Mouse (Mus musculus) forebrain, embryonic 15.5 days (tissue): ENCODE measurements at regions not wholly inside any gene's neighbourhood (a gene's known extent, or its start where the extent isn't known, plus 50 kb on each side); places are given as distances from the start of the nearest gene placed in this dataset.

Experiments used
- ATAC-seq: fragments of 200-750 bp; cut with Nextera tagmentation; replicated peaks from 2 replicates; pipeline ENCODE4 v1.8.0; 2017; ENCODE audit warnings: mild to moderate bottlenecking, moderate TSS enrichment, moderate library complexity
- H3K27ac ChIP-seq: fragments of 300-500 bp; sonication (generic); replicated peaks from 2 replicates; pipeline ENCODE4 v1.5.1; 2015; ENCODE audit warnings: mild to moderate bottlenecking, inconsistent platforms
- H3K27me3 ChIP-seq: fragments of 300-500 bp; sonication (generic); 2 replicates; pipeline ENCODE4 v1.6.1; 2015; ENCODE audit warnings: inconsistent platforms
- H3K36me3 ChIP-seq: fragments of 300-500 bp; sonication (generic); 2 replicates; pipeline ENCODE4 v1.6.1; 2015; ENCODE audit warnings: mild to moderate bottlenecking, inconsistent platforms
- H3K4me1 ChIP-seq: fragments of 300-500 bp; sonication (generic); 2 replicates; pipeline ENCODE4 v1.6.1; 2015; ENCODE audit warnings: inconsistent platforms
- H3K4me2 ChIP-seq: fragments of 300-500 bp; sonication (generic); replicated peaks from 2 replicates; pipeline ENCODE4 v1.6.1; 2015; ENCODE audit warnings: mild to moderate bottlenecking, inconsistent platforms
- H3K4me3 ChIP-seq: fragments of 300-500 bp; sonication (generic); 2 replicates; pipeline ENCODE4 v1.5.1; 2015; ENCODE audit warnings: mild to moderate bottlenecking, inconsistent platforms
- H3K9ac ChIP-seq: fragments of 300-500 bp; sonication (generic); replicated peaks from 2 replicates; pipeline ENCODE4 v1.6.1; 2015; ENCODE audit warnings: mild to moderate bottlenecking, inconsistent platforms
- H3K9me3 ChIP-seq: fragments of 300-500 bp; sonication (generic); 2 replicates; pipeline ENCODE4 v1.6.1; 2016; ENCODE audit warnings: inconsistent platforms
- WGBS: fragments of 180-500 bp; shearing (Covaris S2); methylation state at CpG from one replicate; pipeline ENCODE4 v1.1.7; 2015; ENCODE audit warnings: mixed read lengths; 5-methylcytosine and 5-hydroxymethylcytosine counted together

DNA sequence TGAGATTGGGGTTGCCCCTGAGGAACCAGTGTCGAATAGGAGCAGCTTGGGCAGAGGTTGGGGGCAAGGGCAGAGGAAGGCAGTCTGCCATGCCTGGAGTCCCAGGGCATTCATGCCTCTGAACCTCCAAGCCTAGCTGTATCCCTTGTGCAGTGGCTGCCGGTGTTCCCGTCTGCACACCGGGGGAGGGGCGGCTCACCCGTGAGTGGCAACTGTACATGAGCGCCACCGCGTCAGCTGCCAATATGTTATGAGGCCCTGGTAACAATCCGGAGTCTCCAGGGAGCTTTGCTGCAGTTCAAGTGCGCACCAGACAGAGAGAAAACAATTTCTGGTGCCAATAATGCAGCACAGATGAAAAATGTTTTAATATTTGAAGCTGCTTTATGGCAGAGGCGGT is 198.4 kb downstream of the Tshz3 start:
- Histone ChIP-seq H3K4me2 (no peak overlapping the region), H3K36me3 (no peaks in the 10 kb centered on the region), H3K9me3 (no peaks in the 10 kb centered on the region), H3K27ac (no peak overlapping the region), H3K4me3 (no peak overlapping the region), H3K4me1 (peaks cover 32% of the 10 kb centered on the region), H3K9ac (no peak overlapping the region), H3K27me3 (no peaks in the 10 kb centered on the region)
- ATAC-seq = peak; percentile 60
- 45% methylated on average over 12 of the region's 12 CpGs for WGBS

DNA sequence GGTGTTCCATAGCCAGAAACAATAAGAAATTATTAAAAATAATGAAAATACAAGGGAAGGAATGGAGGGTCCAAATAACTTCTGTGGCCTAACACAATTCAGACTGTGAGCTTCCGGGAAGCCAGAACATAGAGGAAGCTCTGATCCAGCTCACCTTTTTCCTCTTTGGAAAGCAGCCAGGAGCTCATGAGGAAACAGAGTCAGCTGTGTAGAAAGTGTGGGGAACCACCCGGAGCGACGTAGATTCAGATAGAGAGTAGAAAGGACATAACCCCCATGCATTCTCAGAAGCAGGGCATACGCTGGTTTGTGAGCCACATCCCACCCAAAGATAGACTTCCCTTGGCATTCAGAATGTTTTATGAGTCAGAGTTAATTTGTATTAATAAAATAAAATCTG is 203.6 kb downstream of the Tshz3 start:
- Histone ChIP-seq H3K9me3 (no peaks in the 10 kb centered on the region), H3K4me1 (peaks cover 12% of the 10 kb centered on the region), H3K4me2 (no peak overlapping the region), H3K9ac (no peak overlapping the region), H3K4me3 (no peak overlapping the region), H3K36me3 (no peaks in the 10 kb centered on the region), H3K27me3 (no peaks in the 10 kb centered on the region), H3K27ac (no peak overlapping the region)
- no peak for ATAC-seq
- WGBS = 85% methylated on average over 5 of the region's 5 CpGs

DNA sequence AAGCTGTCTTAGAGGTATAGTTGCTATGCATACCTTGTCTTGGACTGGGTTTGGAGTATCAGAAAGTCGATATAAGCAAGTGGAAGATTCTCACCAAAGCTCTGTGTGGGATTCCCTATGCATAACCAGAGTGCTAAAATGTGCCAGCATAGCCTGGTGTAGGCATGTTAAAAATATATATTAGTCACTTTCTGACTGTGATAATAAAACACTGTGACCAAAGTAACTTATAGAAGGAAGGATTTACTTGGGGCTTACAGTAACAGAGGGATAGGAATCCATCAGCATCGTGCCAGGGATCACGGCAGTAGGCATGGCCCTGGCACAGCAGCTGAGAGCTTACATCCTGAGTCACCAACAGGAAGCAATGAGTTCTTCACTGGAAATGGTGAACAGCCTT is 215.4 kb downstream of the Tshz3 start:
- Histone ChIP-seq H3K9me3 (no peaks in the 10 kb centered on the region), H3K9ac (no peak overlapping the region), H3K4me3 (no peak overlapping the region), H3K27ac (no peak overlapping the region), H3K27me3 (no peaks in the 10 kb centered on the region), H3K36me3 (no peaks in the 10 kb centered on the region), H3K4me2 (no peak overlapping the region), H3K4me1 (no peaks in the 10 kb centered on the region)
- WGBS = 88% methylated on average over 3 of the region's 3 CpGs
- ATAC-seq = no peak

DNA sequence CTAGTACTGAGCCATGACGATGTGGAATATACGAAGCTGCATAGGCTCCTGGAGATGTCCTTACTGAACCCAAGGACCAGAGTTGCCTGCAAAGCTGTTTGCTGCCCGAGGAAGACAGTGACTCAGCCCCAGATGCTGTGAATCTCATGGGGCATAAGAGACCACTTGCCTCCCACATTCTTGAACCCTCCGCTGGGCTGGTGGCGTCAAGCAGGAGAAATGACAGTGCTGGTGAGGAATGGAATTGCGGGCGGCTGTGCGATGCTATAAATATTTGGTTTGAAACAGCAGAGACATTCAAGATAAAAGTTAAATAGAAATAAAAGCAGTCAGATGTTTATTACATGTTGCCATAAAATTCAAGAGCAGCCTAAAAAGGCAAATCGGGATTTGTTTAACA is 216.3 kb downstream of the Tshz3 start:
- no peak overlapping the region for H3K4me2 ChIP-seq
- no peak overlapping the region for H3K4me3 ChIP-seq
- no peak overlapping the region for H3K27ac ChIP-seq
- no peaks in the 10 kb centered on the region for H3K27me3 ChIP-seq
- no peaks in the 10 kb centered on the region for H3K9me3 ChIP-seq
- no peaks in the 10 kb centered on the region for H3K36me3 ChIP-seq
- H3K4me1 ChIP-seq = no peaks in the 10 kb centered on the region
- no peak overlapping the region for H3K9ac ChIP-seq
- ATAC-seq = no peak
- 90% methylated on average over 9 of the region's 9 CpGs for WGBS

DNA sequence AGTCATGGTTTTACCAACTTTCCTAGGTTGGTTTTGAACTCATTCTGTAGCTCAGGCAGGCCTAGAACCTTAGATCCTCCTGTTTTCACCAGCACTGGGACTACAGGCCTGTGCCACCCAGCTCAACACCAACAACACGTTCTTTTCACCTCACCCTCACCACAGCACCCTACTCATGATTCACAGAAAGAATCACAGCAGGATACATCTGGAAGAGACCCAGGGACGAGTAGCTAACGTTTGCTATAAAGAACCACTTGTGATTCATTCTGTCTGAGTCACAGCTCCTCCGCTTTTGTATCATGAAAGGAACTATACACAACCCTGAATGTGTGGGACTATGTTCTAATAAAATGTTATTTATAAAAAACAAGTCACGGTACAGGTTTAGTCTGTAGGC is 217.3 kb downstream of the Tshz3 start:
- ATAC-seq = no peak
- H3K27ac ChIP-seq = no peak overlapping the region
- H3K9ac ChIP-seq = no peak overlapping the region
- no peak overlapping the region for H3K4me3 ChIP-seq
- WGBS = 66% methylated on average over 5 of the region's 5 CpGs
- no peaks in the 10 kb centered on the region for H3K4me1 ChIP-seq
- H3K4me2 ChIP-seq = no peak overlapping the region
- H3K36me3 ChIP-seq = no peaks in the 10 kb centered on the region
- no peaks in the 10 kb centered on the region for H3K27me3 ChIP-seq
- H3K9me3 ChIP-seq = no peaks in the 10 kb centered on the region

DNA sequence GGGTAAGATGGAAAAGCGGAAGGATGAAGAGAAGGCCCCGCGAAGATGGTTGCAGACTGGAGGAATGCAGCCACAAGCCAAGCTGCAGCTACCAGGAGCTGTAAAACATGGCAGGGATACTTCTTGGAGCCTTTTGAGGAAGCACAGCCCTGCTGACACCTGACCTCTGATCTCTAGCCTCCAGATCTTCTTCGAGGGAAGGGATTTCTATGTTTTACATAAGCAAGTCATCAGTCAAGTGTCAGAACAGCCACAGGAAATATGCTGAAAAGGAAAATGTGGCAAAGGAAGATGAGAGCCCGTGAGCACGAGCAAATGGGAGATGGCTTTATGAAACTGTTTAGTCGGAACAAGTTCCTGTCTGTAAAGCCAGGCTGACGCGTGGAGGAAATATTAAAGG is 219.1 kb downstream of the Tshz3 start:
- Histone ChIP-seq H3K4me3 (no peak overlapping the region), H3K36me3 (no peaks in the 10 kb centered on the region), H3K9ac (no peak overlapping the region), H3K9me3 (no peaks in the 10 kb centered on the region), H3K27ac (no peak overlapping the region), H3K27me3 (no peaks in the 10 kb centered on the region), H3K4me2 (no peak overlapping the region), H3K4me1 (no peaks in the 10 kb centered on the region)
- ATAC-seq = no peak
- WGBS = 87% methylated on average over 9 of the region's 9 CpGs

DNA sequence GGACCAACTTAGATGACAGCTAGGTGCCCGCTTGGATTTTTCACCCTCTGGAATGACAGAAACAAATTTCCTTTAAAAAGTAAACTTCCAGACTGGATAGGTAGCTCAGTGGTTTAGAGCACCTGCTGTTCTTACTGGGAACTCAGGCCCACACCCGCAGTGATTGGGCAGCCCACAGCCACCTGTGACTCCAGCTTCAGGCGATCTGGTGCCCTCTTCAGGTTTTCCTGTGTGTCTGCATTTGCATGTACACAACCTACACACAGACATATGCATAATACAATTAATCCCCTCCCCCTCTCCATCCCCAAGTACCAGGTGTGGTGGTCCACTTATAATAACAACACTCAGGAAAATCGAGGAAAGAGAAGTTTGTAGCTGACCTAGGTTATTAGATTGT is 221.5 kb downstream of the Tshz3 start:
- H3K9me3 ChIP-seq = no peaks in the 10 kb centered on the region
- no peaks in the 10 kb centered on the region for H3K27me3 ChIP-seq
- H3K9ac ChIP-seq = no peak overlapping the region
- no peak for ATAC-seq
- no peaks in the 10 kb centered on the region for H3K4me1 ChIP-seq
- WGBS = 82% methylated on average over 4 of the region's 4 CpGs
- H3K4me2 ChIP-seq = no peak overlapping the region
- H3K27ac ChIP-seq = no peak overlapping the region
- H3K4me3 ChIP-seq = no peak overlapping the region
- H3K36me3 ChIP-seq = no peaks in the 10 kb centered on the region

DNA sequence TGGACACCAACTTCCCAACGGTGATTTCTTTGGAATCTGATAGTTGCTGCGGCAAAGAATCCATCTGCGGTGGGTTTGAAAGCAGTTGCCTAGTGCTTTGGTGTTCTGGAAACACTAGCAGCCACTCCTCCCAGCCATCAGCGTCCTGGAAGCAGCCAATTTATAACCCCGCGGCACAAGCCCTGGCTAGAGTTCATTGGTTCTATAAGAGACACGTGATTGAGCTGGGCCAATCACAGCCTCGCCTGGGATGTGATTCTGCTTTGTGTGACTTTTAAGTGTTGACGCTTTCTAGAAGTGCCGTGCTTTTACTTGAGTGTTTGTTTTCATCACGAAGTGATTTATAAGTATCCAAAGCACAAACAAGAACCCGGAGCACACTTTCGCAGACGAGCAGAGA is 223.1 kb downstream of the Tshz3 start:
- WGBS = 84% methylated on average over 14 of the region's 14 CpGs
- Histone ChIP-seq H3K4me3 (no peak overlapping the region), H3K9ac (no peak overlapping the region), H3K27me3 (no peaks in the 10 kb centered on the region), H3K4me2 (no peak overlapping the region), H3K4me1 (no peaks in the 10 kb centered on the region), H3K9me3 (no peaks in the 10 kb centered on the region), H3K36me3 (no peaks in the 10 kb centered on the region), H3K27ac (no peak overlapping the region)
- no peak for ATAC-seq

DNA sequence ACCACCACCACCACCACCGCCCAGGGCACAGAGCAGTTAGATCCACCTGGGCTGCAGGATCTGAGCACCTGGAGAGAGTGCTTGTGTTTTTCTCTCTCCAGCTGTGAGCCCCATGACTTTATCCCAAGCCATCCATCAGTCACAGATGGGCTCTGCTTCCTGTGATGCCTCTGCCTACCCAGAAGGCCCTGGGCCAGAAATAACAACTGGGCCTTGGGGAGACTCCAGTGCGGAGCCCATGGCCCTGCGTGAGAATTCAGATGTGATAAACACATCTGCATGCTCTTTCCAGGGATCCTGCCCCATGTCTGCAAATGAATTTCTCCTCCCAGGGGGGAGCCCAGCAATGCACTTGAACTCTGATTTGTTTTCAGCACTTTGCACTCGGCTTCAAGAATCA is 235.6 kb downstream of the Tshz3 start:
- Histone ChIP-seq H3K36me3 (no peaks in the 10 kb centered on the region), H3K4me1 (peaks cover 5% of the 10 kb centered on the region; the same call in 1 of the 2 replicates), H3K27me3 (no peaks in the 10 kb centered on the region), H3K4me3 (no peak overlapping the region), H3K9ac (no peak overlapping the region), H3K9me3 (no peaks in the 10 kb centered on the region), H3K4me2 (no peak overlapping the region), H3K27ac (no peak overlapping the region)
- 80% methylated on average over 3 of the region's 4 CpGs for WGBS
- no peak for ATAC-seq

DNA sequence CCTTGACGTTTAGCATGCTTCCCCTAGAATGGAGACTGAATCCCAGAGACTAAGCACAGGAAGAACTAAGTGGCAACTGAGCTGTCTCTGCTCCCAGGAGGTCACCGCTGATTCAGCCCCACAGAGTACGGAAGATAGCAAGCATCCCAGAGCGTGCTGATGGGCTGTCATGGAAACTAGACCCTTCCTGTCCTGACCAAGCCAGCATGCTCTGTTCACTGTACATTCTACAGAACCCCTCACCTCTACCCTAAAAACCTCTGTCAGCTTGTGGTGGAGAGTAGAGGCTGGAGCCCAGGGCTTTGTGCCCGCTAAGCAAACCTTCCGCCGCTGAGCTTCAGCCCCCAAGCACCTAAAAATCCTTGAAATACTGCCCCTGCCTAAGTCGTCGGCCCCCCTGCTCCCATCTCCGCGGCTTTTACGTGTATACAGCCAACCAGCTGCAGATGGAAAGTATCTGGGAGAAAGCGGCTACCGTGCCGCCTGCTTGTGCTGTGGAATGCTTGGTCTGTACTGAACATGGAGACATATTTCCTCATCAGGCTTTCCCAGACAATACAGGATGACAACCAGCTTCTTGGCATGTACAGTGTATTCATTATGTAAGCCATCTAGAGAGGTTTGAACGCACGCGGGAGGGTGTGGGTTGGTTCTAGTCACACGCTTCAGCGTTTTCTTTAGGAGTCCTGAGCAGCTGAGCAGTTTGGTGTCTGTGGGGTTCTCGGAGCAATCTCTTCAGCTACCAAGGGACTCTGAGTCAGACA is 237.1 kb downstream of the Tshz3 start:
- Histone ChIP-seq H3K4me2 (no peak overlapping the region), H3K36me3 (no peaks in the 10 kb centered on the region), H3K27me3 (no peaks in the 10 kb centered on the region), H3K4me1 (peaks cover 6% of the 10 kb centered on the region), H3K4me3 (no peak overlapping the region), H3K27ac (no peak overlapping the region), H3K9ac (no peak overlapping the region), H3K9me3 (no peaks in the 10 kb centered on the region)
- ATAC-seq = no peak
- WGBS = 83% methylated on average over 21 of the region's 21 CpGs

DNA sequence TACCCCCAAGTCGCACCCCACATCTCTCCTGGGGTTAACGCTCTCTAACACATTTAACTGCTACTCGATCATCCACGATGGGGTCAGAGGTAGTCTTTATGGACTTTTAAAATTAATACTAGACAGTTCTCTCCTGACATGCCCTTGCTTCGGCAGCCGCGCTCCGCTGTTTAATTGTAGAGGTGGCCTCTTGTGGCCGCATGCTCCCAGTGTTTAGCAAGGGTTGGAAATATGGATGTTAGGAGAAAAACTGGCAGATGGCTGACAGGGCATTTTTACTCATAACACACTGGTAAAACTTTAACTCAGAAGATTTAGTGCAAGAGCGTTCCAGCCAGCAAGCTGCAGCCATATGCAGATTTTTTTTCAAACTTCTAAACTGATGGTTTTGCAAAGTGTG is 242.7 kb downstream of the Tshz3 start:
- H3K9ac ChIP-seq = no peak overlapping the region
- 80% methylated on average over 10 of the region's 10 CpGs for WGBS
- H3K27ac ChIP-seq = no peak overlapping the region
- H3K4me3 ChIP-seq = no peak overlapping the region
- peaks cover 18% of the 10 kb centered on the region for H3K4me1 ChIP-seq
- no peaks in the 10 kb centered on the region for H3K36me3 ChIP-seq
- no peak for ATAC-seq
- H3K4me2 ChIP-seq = no peak overlapping the region
- H3K27me3 ChIP-seq = no peaks in the 10 kb centered on the region
- no peaks in the 10 kb centered on the region for H3K9me3 ChIP-seq

DNA sequence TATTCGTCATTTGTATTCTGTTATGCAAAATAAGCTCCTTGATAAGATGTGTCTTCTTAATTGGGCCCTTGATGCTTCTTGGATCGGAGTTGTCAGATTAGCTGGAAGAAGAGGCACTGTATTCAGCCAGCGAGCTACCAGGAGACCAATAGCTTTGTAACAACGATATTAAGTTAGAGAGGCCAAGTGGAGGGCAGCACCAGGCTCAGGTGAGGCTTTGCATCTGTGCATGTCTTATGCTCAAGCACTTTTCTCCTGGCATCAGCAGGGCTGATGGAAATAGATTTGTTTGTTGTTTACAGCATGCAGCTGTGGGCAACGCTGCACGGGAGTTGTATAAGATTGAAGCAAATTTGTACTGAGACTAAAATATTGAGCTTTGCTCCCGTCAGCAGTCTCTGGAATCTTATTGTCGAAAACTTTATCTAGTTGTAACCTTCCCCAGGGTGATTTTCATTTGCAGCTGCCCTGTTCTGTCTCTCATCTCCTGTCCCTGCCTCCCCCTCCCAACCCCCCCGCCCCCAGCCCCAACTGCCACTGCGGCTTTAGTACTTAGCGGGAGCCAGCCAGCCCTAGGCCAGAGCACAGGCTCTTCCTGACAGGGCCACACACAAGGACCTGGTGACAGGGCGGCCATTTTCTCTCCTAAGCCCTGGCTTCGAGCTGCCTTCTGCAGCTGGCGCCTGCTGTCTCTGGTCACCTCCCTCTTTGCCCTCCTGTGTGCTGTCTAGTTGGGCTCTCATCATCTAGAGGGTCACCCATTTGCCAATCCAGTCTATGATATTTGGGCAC is 247.3 kb downstream of the Tshz3 start:
- H3K9me3 ChIP-seq = no peaks in the 10 kb centered on the region
- H3K4me3 ChIP-seq = no peak overlapping the region
- 0 out of 2 replicates have a peak, but pooled peaks have one; percentile 19 for ATAC-seq
- H3K36me3 ChIP-seq = no peaks in the 10 kb centered on the region
- H3K27me3 ChIP-seq = no peaks in the 10 kb centered on the region
- 60% methylated on average over 14 of the region's 14 CpGs for WGBS
- H3K9ac ChIP-seq = no peak overlapping the region
- no peak overlapping the region for H3K27ac ChIP-seq
- H3K4me1 ChIP-seq = peaks cover 18% of the 10 kb centered on the region
- H3K4me2 ChIP-seq = no peak overlapping the region
